Mouse (Mus musculus) spleen, postnatal 0 days (tissue): ENCODE results near the gene Glis3. TPM values are rescaled to one million over a fixed set of nuclear protein-coding genes. Genes with fewer than 3 reads are reported as not detected.

ENCODE experiments used
- polyA plus RNA-seq: library from polyadenylated mRNA; unstranded; fragments of >200 nt; fragmentation: Nextera tagmentation; extraction: Ambion mirVana; gene quantifications from 2 replicates; pipeline ENCODE4 v1.2.1, GENCODE M21; 2015

Glis3 gene
- polyA plus RNA-seq = 2.1 and 2.2 TPM in 2 replicates

GRCm38 (mm10) chr19:28679776-28680391, at the start of gene Glis3:
Glis3 (minus strand) TSS chr19:28680077.

Other genes starting within 250 kb of the Glis3 start
- 0.17 and 0.35 TPM in 2 replicates for gene Slc1a1, start 155.0 kb upstream of the Glis3 start, polyA plus RNA-seq